Mouse (Mus musculus) heart, embryonic 10.5 days (tissue): ENCODE results near the gene Csmd2. TPM values are rescaled to one million over a fixed set of nuclear protein-coding genes. Genes with fewer than 3 reads are reported as not detected.
"Not testable (repeated sequence)": the region's sequence is repeated elsewhere in the genome, so short reads cannot be mapped to it uniquely, and the experiment has no call there.

Experiments used
- DNase-seq: peaks from one replicate; pipeline ENCODE4 v3.0.0-alpha.2; 2017; ENCODE audit warnings: low spot score
- H3K27ac ChIP-seq: fragments of 300-500 bp; sonication (generic); 2 replicates; pipeline ENCODE4 v1.5.1; 2016; ENCODE audit warnings: mild to moderate bottlenecking
- H3K27me3 ChIP-seq: fragments of 300-500 bp; sonication (generic); 2 replicates; pipeline ENCODE4 v1.6.1; 2016; ENCODE audit warnings: mild to moderate bottlenecking; ENCODE audit not compliant: poor library complexity, insufficient read depth, severe bottlenecking
- H3K36me3 ChIP-seq: fragments of 300-500 bp; sonication (generic); 2 replicates; pipeline ENCODE4 v1.6.1; 2016; ENCODE audit warnings: mild to moderate bottlenecking, moderate library complexity
- H3K4me1 ChIP-seq: fragments of 300-500 bp; sonication (generic); 2 replicates; pipeline ENCODE4 v1.6.1; 2016; ENCODE audit warnings: mild to moderate bottlenecking
- H3K4me3 ChIP-seq: fragments of 300-500 bp; sonication (generic); 2 replicates; pipeline ENCODE4 v1.5.1; 2016; ENCODE audit warnings: mild to moderate bottlenecking, moderate library complexity
- H3K9me3 ChIP-seq: fragments of 300-500 bp; sonication (generic); 2 replicates; pipeline ENCODE4 v1.6.1; 2016; ENCODE audit warnings: mild to moderate bottlenecking, moderate library complexity
- WGBS: fragments of 180-500 bp; shearing (Covaris S2); methylation state at CpG from one replicate; pipeline ENCODE4 v1.1.7; 2016; 5-methylcytosine and 5-hydroxymethylcytosine counted together
- polyA plus RNA-seq: library from polyadenylated mRNA; unstranded; fragments of >200 nt; fragmentation: Nextera tagmentation; extraction: Ambion mirVana; gene quantifications from 2 replicates; pipeline ENCODE4 v1.2.1, GENCODE M21; 2016

Gene Csmd2
- polyA plus RNA-seq, 1 experiment from 2014 or later = 0.26 TPM

GRCm38 (mm10) chr4:128468040-128468439 is 480.4 kb downstream of the Csmd2 start:
- no peak overlapping the region for H3K27ac ChIP-seq
- H3K4me1 ChIP-seq = 0 out of 2 replicates have a peak, but pooled peaks cover 3% of the 10 kb centered on the region
- H3K9me3 ChIP-seq = no peaks in the 10 kb centered on the region
- no peak for DNase-seq
- 76% methylated on average over 1 of the region's 1 CpGs for WGBS
- no peaks in the 10 kb centered on the region for H3K27me3 ChIP-seq
- no peak overlapping the region for H3K4me3 ChIP-seq
- H3K36me3 ChIP-seq = no peaks in the 10 kb centered on the region

GRCm38 (mm10) chr4:128476249-128476648 is 488.6 kb downstream of the Csmd2 start:
- Histone ChIP-seq H3K27ac (no peak overlapping the region), H3K9me3 (no peaks in the 10 kb centered on the region), H3K4me1 (0 out of 2 replicates have a peak, but pooled peaks cover 3% of the 10 kb centered on the region), H3K27me3 (no peaks in the 10 kb centered on the region; the same call in 1 of the 2 replicates), H3K4me3 (no peak overlapping the region), H3K36me3 (no peaks in the 10 kb centered on the region)
- WGBS = 89% methylated on average over 5 of the region's 5 CpGs
- no peak for DNase-seq

GRCm38 (mm10) chr4:128483891-128484290 is 496.2 kb downstream of the Csmd2 start:
- no peak for DNase-seq
- H3K4me1 ChIP-seq = no peaks in the 10 kb centered on the region
- WGBS = 80% methylated on average over 7 of the region's 7 CpGs
- no peaks in the 10 kb centered on the region for H3K36me3 ChIP-seq
- H3K9me3 ChIP-seq = no peaks in the 10 kb centered on the region
- H3K27ac ChIP-seq = no peak overlapping the region
- no peak overlapping the region for H3K4me3 ChIP-seq
- H3K27me3 ChIP-seq = peaks cover 5% of the 10 kb centered on the region; the same call in 1 of the 2 replicates

GRCm38 (mm10) chr4:128484679-128485078 is 497.0 kb downstream of the Csmd2 start:
- H3K36me3 ChIP-seq = no peaks in the 10 kb centered on the region
- H3K4me3 ChIP-seq = no peak overlapping the region
- 58% methylated on average over 2 of the region's 2 CpGs for WGBS
- H3K27me3 ChIP-seq = peaks cover 5% of the 10 kb centered on the region; the same call in 1 of the 2 replicates
- DNase-seq = no peak
- H3K27ac ChIP-seq = no peak overlapping the region
- no peaks in the 10 kb centered on the region for H3K9me3 ChIP-seq
- no peaks in the 10 kb centered on the region for H3K4me1 ChIP-seq

- 85% methylated on average over 11 of the region's 11 CpGs for WGBS
- Histone ChIP-seq H3K27ac (no peak overlapping the region), H3K27me3 (0 out of 2 replicates have a peak, but pooled peaks cover 5% of the 10 kb centered on the region), H3K4me3 (no peak overlapping the region), H3K4me1 (no peaks in the 10 kb centered on the region), H3K9me3 (no peaks in the 10 kb centered on the region), H3K36me3 (no peaks in the 10 kb centered on the region)
- DNase-seq = no peak
These were observed 502.0 kb downstream of the Csmd2 start for GRCm38 (mm10) chr4:128489521-128490100.

- Histone ChIP-seq H3K4me3 (no peak overlapping the region), H3K27me3 (no peaks in the 10 kb centered on the region), H3K4me1 (no peaks in the 10 kb centered on the region), H3K27ac (no peak overlapping the region), H3K9me3 (no peaks in the 10 kb centered on the region), H3K36me3 (no peaks in the 10 kb centered on the region)
- DNase-seq = no peak
- 79% methylated on average over 8 of the region's 8 CpGs for WGBS
These were observed 504.4 kb downstream of the Csmd2 start for GRCm38 (mm10) chr4:128492055-128492454.

DNA sequence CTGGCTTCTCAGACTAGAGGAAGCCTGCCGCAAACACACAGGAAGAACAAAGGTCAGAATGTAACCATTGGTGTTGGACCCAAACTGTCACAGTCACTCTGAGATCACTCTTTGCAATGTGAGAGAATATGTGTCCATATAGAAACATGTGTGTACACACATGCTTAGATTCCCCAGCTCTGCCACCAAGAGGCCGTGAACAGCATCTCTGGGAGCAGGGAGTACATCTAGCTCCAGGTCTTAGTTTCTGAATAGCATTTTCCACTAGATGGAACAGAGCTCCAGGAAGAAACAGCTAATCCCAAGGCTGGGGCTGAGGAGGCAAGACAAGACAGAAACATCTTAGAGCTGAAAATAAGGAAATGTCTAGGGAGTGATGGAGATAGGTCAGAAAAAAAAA is 512.3 kb downstream of the Csmd2 start:
- WGBS = 82% methylated on average over 2 of the region's 2 CpGs
- no peak overlapping the region for H3K4me3 ChIP-seq
- H3K36me3 ChIP-seq = no peaks in the 10 kb centered on the region
- no peaks in the 10 kb centered on the region for H3K9me3 ChIP-seq
- no peak for DNase-seq
- no peaks in the 10 kb centered on the region for H3K4me1 ChIP-seq
- H3K27ac ChIP-seq = no peak overlapping the region
- H3K27me3 ChIP-seq = no peaks in the 10 kb centered on the region

DNA sequence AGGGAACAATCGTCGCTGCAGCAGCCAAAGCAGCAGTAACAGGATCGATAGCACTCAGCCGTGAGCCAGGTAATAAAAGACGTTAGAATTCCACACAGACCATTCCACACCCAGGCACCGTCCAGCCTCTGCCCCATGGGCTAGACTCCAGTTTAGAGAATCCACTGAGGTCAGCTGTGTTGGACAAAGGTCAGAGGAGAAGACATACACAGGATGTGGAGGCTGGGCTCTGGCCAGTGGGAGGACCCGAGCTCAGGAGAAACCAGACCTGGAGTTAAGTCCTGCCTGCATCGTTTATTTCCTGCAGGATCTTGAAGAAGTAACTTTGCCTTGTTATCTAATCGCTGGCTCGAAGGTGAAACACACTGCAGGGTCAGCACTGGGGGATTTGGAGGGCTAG is 519.2 kb downstream of the Csmd2 start:
- H3K27ac ChIP-seq = no peak overlapping the region
- H3K27me3 ChIP-seq = 0 out of 2 replicates have a peak, but pooled peaks cover 9% of the 10 kb centered on the region
- no peak overlapping the region for H3K4me3 ChIP-seq
- no peak for DNase-seq
- H3K9me3 ChIP-seq = no peaks in the 10 kb centered on the region
- 65% methylated on average over 10 of the region's 10 CpGs for WGBS
- H3K4me1 ChIP-seq = peaks cover 4% of the 10 kb centered on the region; the same call in 1 of the 2 replicates
- H3K36me3 ChIP-seq = no peaks in the 10 kb centered on the region

DNA sequence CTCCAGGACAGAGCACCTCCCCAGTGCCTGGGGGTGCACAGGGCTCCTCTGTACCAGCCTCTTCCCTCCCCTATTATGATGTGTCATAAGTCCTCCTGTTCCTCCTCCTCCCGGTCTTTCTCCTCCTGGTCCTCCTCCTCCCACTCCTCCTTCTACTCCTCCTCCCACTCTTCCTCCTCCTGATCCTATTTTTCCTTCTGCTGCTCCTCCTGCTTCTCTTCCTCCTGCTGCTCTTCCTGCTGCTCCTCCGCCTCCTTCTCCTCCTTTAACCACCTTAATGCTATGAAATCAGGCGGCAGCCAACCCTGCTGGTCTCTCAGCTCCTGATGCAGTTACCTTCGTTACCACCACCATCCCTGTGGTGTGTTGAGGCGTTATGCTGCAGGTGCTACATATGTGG is 522.2 kb downstream of the Csmd2 start:
- 67% methylated on average over 5 of the region's 5 CpGs for WGBS
- H3K4me3 ChIP-seq = no peak overlapping the region
- 0 out of 2 replicates have a peak, but pooled peaks cover 14% of the 10 kb centered on the region for H3K27me3 ChIP-seq
- H3K36me3 ChIP-seq = no peaks in the 10 kb centered on the region
- no peak overlapping the region for H3K27ac ChIP-seq
- peaks cover 4% of the 10 kb centered on the region; the same call in 1 of the 2 replicates for H3K4me1 ChIP-seq
- DNase-seq = no peak
- no peaks in the 10 kb centered on the region for H3K9me3 ChIP-seq

DNA sequence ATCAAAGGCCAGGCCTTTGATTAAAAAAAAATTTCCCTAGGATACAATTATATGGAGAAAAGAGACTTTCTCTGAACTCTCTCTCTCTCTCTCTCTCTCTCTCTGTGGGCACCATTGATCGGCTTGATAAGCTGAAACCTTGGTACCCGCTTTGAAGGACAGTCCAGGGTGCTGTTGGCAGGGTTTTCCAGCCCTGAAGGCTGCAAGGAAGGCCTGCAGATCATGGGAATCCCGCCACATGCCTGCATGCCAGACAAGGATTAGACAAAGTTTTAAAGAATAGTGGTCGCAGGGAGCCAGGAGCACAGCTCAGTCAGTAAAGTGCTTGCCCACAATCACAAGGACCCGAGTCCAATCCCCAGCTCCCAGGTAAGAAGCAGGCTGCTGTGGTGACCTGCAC is 526.8 kb downstream of the Csmd2 start:
- Histone ChIP-seq H3K4me1 (no peaks in the 10 kb centered on the region), H3K9me3 (no peaks in the 10 kb centered on the region), H3K27ac (no peak overlapping the region), H3K36me3 (no peaks in the 10 kb centered on the region), H3K27me3 (0 out of 2 replicates have a peak, but pooled peaks cover 12% of the 10 kb centered on the region), H3K4me3 (no peak overlapping the region)
- DNase-seq = no peak
- 78% methylated on average over 5 of the region's 5 CpGs for WGBS

GRCm38 (mm10) chr4:128521276-128521675 is 533.6 kb downstream of the Csmd2 start:
- Histone ChIP-seq H3K27ac (no peak overlapping the region), H3K4me3 (no peak overlapping the region), H3K9me3 (no peaks in the 10 kb centered on the region), H3K36me3 (no peaks in the 10 kb centered on the region), H3K27me3 (no peaks in the 10 kb centered on the region), H3K4me1 (no peaks in the 10 kb centered on the region)
- 81% methylated on average over 6 of the region's 6 CpGs for WGBS
- DNase-seq = no peak

DNA sequence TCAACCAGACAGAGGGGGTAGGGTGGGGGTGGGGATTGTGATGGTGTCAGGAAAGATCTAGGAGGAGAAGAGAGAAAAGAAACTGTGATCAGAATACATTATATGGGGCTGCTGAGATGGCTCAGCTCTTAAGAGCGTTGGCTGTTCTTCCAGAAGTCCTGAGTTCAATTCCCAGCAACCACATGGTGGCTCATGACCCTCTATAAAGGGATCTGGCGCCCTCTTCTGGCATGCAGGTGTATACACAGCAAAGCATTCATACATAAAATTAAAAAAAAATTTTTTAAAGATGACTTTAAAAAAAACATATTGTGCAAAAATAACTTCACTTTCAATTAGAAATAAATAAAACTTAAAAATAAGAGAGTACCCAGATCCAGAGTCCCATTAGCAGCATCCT is 555.7 kb downstream of the Csmd2 start:
- Histone ChIP-seq H3K27ac (no peak overlapping the region), H3K4me3 (no peak overlapping the region), H3K9me3 (no peaks in the 10 kb centered on the region), H3K36me3 (no peaks in the 10 kb centered on the region), H3K27me3 (peaks cover 5% of the 10 kb centered on the region; the same call in 1 of the 2 replicates), H3K4me1 (no peaks in the 10 kb centered on the region)
- 21% methylated on average over 2 of the region's 2 CpGs for WGBS
- DNase-seq = no peak

DNA sequence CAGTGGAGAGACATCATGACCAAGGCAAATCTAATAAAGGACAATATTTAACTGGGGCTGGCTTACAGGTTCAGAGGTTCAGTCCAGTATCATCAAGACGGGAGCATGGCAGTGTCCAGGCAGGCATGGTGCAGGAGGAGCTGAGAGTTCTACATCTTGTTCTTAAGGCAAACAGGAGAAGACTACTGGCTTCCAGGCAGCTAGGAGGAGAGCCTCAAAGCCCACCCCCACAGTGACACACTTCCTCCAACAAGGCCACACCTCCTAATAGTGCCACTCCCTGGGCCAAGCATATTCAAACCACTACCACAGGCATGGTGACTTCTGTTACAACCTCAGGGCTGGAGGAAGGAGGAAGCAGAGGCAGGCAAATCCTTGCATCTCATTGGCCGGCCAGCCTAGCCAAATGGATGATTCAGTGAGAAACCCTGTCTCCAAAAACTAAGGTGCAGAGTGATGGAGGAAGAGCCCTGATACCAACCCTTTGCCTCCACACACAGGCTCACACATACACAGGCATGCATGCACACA is 556.4 kb downstream of the Csmd2 start:
- WGBS = 66% methylated on average over 2 of the region's 2 CpGs
- H3K9me3 ChIP-seq, H3K4me3 ChIP-seq, H3K27ac ChIP-seq, H3K36me3 ChIP-seq, DNase-seq, H3K4me1 ChIP-seq, H3K27me3 ChIP-seq: not testable (repeated sequence)
